In genomic region chr8:46671496-46671895, GRCm38 (mm10) we compare ENCODE assay signal across 8 mouse cellular contexts. TPM values are rescaled to one million over a fixed set of nuclear protein-coding genes. Genes with fewer than 3 reads are reported as not detected.
DNase-seq lines count a peak whose midpoint lies in the region; ATAC-seq and TF ChIP-seq lines count a peak whose summit lies in the region.

No protein-coding gene starts in this region.

- H3K27me3 ChIP-seq in midbrain, embryonic 10.5 days (ENCODE audit: low read depth, poor library complexity, severe bottlenecking), result no peaks in the 10 kb centered on the region
- H3K27me3 ChIP-seq in midbrain, embryonic 16.5 days (ENCODE audit: control insufficient read depth, insufficient read depth, low read depth, low read length), result no peaks in the 10 kb centered on the region
- H3K27me3 ChIP-seq in kidney, adult 2 months (replicated peaks; ENCODE audit: control insufficient read depth, insufficient read depth, low read length), result no peaks in the 10 kb centered on the region
- H3K27me3 ChIP-seq in limb, embryonic 11.5 days (ENCODE audit: control insufficient read depth, insufficient read depth, low read length), result no peaks in the 10 kb centered on the region

- no peak overlapping the region for H3K4me3 ChIP-seq in midbrain, embryonic 10.5 days
- no peak overlapping the region for H3K4me3 ChIP-seq in midbrain, embryonic 16.5 days (ENCODE audit: low read depth, low read length)
- no peak overlapping the region for H3K4me3 ChIP-seq in kidney, adult 2 months (ENCODE audit: insufficient read depth, low read depth, low read length)
- no peak overlapping the region for H3K4me3 ChIP-seq in limb, embryonic 11.5 days (ENCODE audit: low read depth, low read length)

- no peak overlapping the region for H3K9ac ChIP-seq in midbrain, embryonic 16.5 days (ENCODE audit: low read depth, low read length)
- H3K9ac ChIP-seq in limb, embryonic 11.5 days (ENCODE audit: low read length), result no peak overlapping the region

- H3K36me3 ChIP-seq in midbrain, embryonic 10.5 days, result no peaks in the 10 kb centered on the region
- H3K36me3 ChIP-seq in midbrain, embryonic 16.5 days (ENCODE audit: control insufficient read depth, insufficient read depth, low read length), result no peaks in the 10 kb centered on the region
- H3K36me3 ChIP-seq in kidney, adult 2 months (ENCODE audit: control insufficient read depth, insufficient read depth, low read length), result no peaks in the 10 kb centered on the region
- H3K36me3 ChIP-seq in limb, embryonic 11.5 days (ENCODE audit: control insufficient read depth, insufficient read depth, low read length), result no peaks in the 10 kb centered on the region

- H3K27ac ChIP-seq in midbrain, embryonic 10.5 days (replicated peaks), result no peak overlapping the region
- H3K27ac ChIP-seq in midbrain, embryonic 16.5 days (ENCODE audit: low read length), result no peak overlapping the region
- no peak overlapping the region for H3K27ac ChIP-seq in kidney, adult 2 months (ENCODE audit: insufficient read depth, low read depth, low read length)
- H3K27ac ChIP-seq in limb, embryonic 11.5 days (replicated peaks; ENCODE audit: low read depth, low read length), result no peak overlapping the region

- peak; percentile 36 for DNase-seq in midbrain, embryonic 10.5 days (ENCODE audit: low spot score)
- peak; percentile 62 for DNase-seq in adrenal gland, postnatal 25 days
- DNase-seq in kidney, adult 2 months, result peak; percentile 75
- DNase-seq in limb, embryonic 11.5 days (ENCODE audit: low spot score), result peak; percentile 72
- peak; percentile 40 for DNase-seq in right cerebral cortex, adult 18-20 months
- DNase-seq in urinary bladder, postnatal 14 days (ENCODE audit: low spot score), result peak; percentile 65

- no peak for ATAC-seq in midbrain, embryonic 16.5 days
- ATAC-seq in erythroblast, adult 5-6 weeks (replicated peaks; ENCODE audit: low FRiP score, poor library complexity, severe bottlenecking), result peak; percentile 87
- no peak for ATAC-seq in limb, embryonic 11.5 days (ENCODE audit: insufficient number of reproducible peaks, low FRiP score, low TSS enrichment, low read depth)

- TF ChIP-seq CTCF in kidney, adult 2 months (conservative IDR thresholded peaks at IDR 0.05; ENCODE audit: insufficient read depth, insufficient read length, low read depth, low read length), result peak; percentile 81

- H3K4me1 ChIP-seq in midbrain, embryonic 10.5 days, result no peaks in the 10 kb centered on the region
- no peaks in the 10 kb centered on the region for H3K4me1 ChIP-seq in midbrain, embryonic 16.5 days (ENCODE audit: control insufficient read depth, insufficient read depth, low read length)
- no peaks in the 10 kb centered on the region for H3K4me1 ChIP-seq in kidney, adult 2 months (ENCODE audit: control insufficient read depth, insufficient read depth, low read length)
- no peaks in the 10 kb centered on the region for H3K4me1 ChIP-seq in limb, embryonic 11.5 days (ENCODE audit: control insufficient read depth, insufficient read depth, low read length)

- 0% methylated on average over 2 of the region's 2 CpGs for WGBS in midbrain, embryonic 10.5 days
- 0% methylated on average over 2 of the region's 2 CpGs for WGBS in midbrain, embryonic 16.5 days
- 4% methylated on average over 2 of the region's 2 CpGs for WGBS in kidney, adult 2 months
- 0% methylated on average over 2 of the region's 2 CpGs for WGBS in limb, embryonic 11.5 days

- no peak for TF ChIP-seq POLR2A in kidney, adult 2 months (IDR thresholded peaks at IDR 0.05; ENCODE audit: low read depth, low read length)

- H3K9me3 ChIP-seq in midbrain, embryonic 10.5 days (replicated peaks), result 0 out of 2 replicates have a peak, but pooled peaks cover 5% of the 10 kb centered on the region
- H3K9me3 ChIP-seq in midbrain, embryonic 16.5 days (replicated peaks; ENCODE audit: control insufficient read depth, low read length, poor library complexity, severe bottlenecking), result no peaks in the 10 kb centered on the region
- no peaks in the 10 kb centered on the region for H3K9me3 ChIP-seq in limb, embryonic 11.5 days (ENCODE audit: control insufficient read depth, low read length)

- H3K4me2 ChIP-seq in midbrain, embryonic 16.5 days (ENCODE audit: low read length), result no peak overlapping the region
- H3K4me2 ChIP-seq in limb, embryonic 11.5 days (ENCODE audit: low read depth, severe bottlenecking), result no peak overlapping the region

RNA-seq across cellular contexts. Expression of gene Casp3, which starts 54.4 kb away (rescaled TPM):
- polyA plus RNA-seq in midbrain, embryonic 10.5 days (2016; fragmentation: Nextera tagmentation; extraction: Ambion mirVana), result 130 and 141 TPM in 2 replicates
- 275 and 285 TPM in 2 replicates for polyA plus RNA-seq in midbrain, embryonic 16.5 days (2015; fragmentation: Nextera tagmentation; extraction: Ambion mirVana)
- total RNA-seq in adrenal gland, postnatal 25 days (2021), result 22.6 and 28.9 TPM in 2 replicates
- 18.4 and 31.5 TPM in 2 replicates for total RNA-seq in erythroblast, adult 5-6 weeks (2015; ENCODE audit: low replicate concordance)
- total RNA-seq in erythroblast, adult 5-6 weeks (2017; ENCODE audit: low replicate concordance), result 39.3 and 41.9 TPM in 2 replicates
- 7.1 and 9.2 TPM in 2 replicates for polyA plus RNA-seq in kidney, adult 2 months (2012; rRNA removed)
- 136 and 142 TPM in 2 replicates for polyA plus RNA-seq in limb, embryonic 11.5 days (2014; fragmentation: Nextera tagmentation; extraction: Ambion mirVana)

RNA-seq across cellular contexts. Expression of gene Primpol, which starts 54.5 kb away (rescaled TPM):
- 8.9 and 9.4 TPM in 2 replicates for polyA plus RNA-seq in midbrain, embryonic 10.5 days (2016; fragmentation: Nextera tagmentation; extraction: Ambion mirVana)
- 7.1 and 8.6 TPM in 2 replicates for polyA plus RNA-seq in midbrain, embryonic 16.5 days (2015; fragmentation: Nextera tagmentation; extraction: Ambion mirVana)
- total RNA-seq in adrenal gland, postnatal 25 days (2021), result 12.4 and 18.9 TPM in 2 replicates
- 3.8 and 15.2 TPM in 2 replicates for total RNA-seq in erythroblast, adult 5-6 weeks (2015; ENCODE audit: low replicate concordance)
- total RNA-seq in erythroblast, adult 5-6 weeks (2017; ENCODE audit: low replicate concordance), result 3.8 and 14.0 TPM in 2 replicates
- 1.1 and 1.4 TPM in 2 replicates for polyA plus RNA-seq in kidney, adult 2 months (2012; rRNA removed)
- polyA plus RNA-seq in limb, embryonic 11.5 days (2014; fragmentation: Nextera tagmentation; extraction: Ambion mirVana), result 10.8 and 11.0 TPM in 2 replicates

Comparison
In these comparisons a context has a peak if more than half of its experiments do, and no peak if none do; other contexts are left out.
1. RNA of gene Casp3, which starts 54.4 kb away (polyA plus RNA-seq): 275 to 285 TPM in midbrain, embryonic 16.5 days, 136 to 142 TPM in limb, embryonic 11.5 days and 130 to 141 TPM in midbrain, embryonic 10.5 days; 7.1 to 9.2 TPM in kidney, adult 2 months; every median in the first group is over 10 times any median in the second.
2. Peak in every context shown above with its lines, with median percentiles within 50 percentile points of each other: DNase-seq.